Mouse (Mus musculus) intestine, postnatal 0 days (tissue): ENCODE measurements around the gene Traf3ip2. TPM values are rescaled to one million over a fixed set of nuclear protein-coding genes. Genes with fewer than 3 reads are reported as not detected.

ENCODE experiments used
- ATAC-seq: fragments of 200-750 bp; cut with Nextera tagmentation; 2 replicates; pipeline ENCODE4 v1.8.0; 2017; ENCODE audit warnings: mild to moderate bottlenecking, moderate TSS enrichment, moderate library complexity
- H3K27ac ChIP-seq: fragments of 300-500 bp; sonication (generic); 2 replicates; pipeline ENCODE4 v1.5.1; 2014; ENCODE audit warnings: mild to moderate bottlenecking, low read depth, low read length, moderate library complexity
- H3K27me3 ChIP-seq: fragments of 300-500 bp; sonication (generic); replicated peaks from 2 replicates; pipeline ENCODE4 v1.6.1; 2014; ENCODE audit warnings: low read length, mixed read lengths; ENCODE audit not compliant: control insufficient read depth, insufficient read depth
- H3K36me3 ChIP-seq: fragments of 300-500 bp; sonication (generic); 2 replicates; pipeline ENCODE4 v1.6.1; 2014; ENCODE audit warnings: mild to moderate bottlenecking, moderate library complexity; ENCODE audit not compliant: control insufficient read depth, insufficient read depth
- H3K4me1 ChIP-seq: fragments of 300-500 bp; sonication (generic); replicated peaks from 2 replicates; pipeline ENCODE4 v1.6.1; 2014; ENCODE audit warnings: antibody characterized with exemption, low read length, mixed read lengths; ENCODE audit not compliant: control insufficient read depth, insufficient read depth
- H3K4me2 ChIP-seq: fragments of 300-500 bp; sonication (generic); replicated peaks from 2 replicates; pipeline ENCODE4 v1.6.1; 2014; ENCODE audit warnings: low read depth, mild to moderate bottlenecking, moderate library complexity
- H3K4me3 ChIP-seq: fragments of 300-500 bp; sonication (generic); 2 replicates; pipeline ENCODE4 v1.5.1; 2014; ENCODE audit warnings: low read depth, low read length
- H3K9ac ChIP-seq: fragments of 300-500 bp; sonication (generic); 2 replicates; pipeline ENCODE4 v1.6.1; 2014; ENCODE audit warnings: mild to moderate bottlenecking, low read depth, low read length
- H3K9me3 ChIP-seq: fragments of 300-500 bp; sonication (generic); 2 replicates; pipeline ENCODE4 v1.6.1; 2016; ENCODE audit warnings: mixed run types; ENCODE audit not compliant: control insufficient read depth
- CTCF ChIP-seq: sonication (generic); IDR thresholded peaks from 2 replicates; pipeline ENCODE4 v1.5.1; 2016; ENCODE audit warnings: low read depth, mild to moderate bottlenecking, control low read depth, antibody characterized with exemption, moderate library complexity
- WGBS: fragments of 180-500 bp; shearing (Covaris S2); extraction: QIAGEN DNeasy Blood & Tissue Kit; methylation state at CpG from one replicate; pipeline ENCODE4 v1.1.7; 2014; 5-methylcytosine and 5-hydroxymethylcytosine counted together
- polyA plus RNA-seq: library from polyadenylated mRNA; unstranded; fragments of >200 nt; fragmentation: Nextera tagmentation; extraction: Ambion mirVana; gene quantifications from 2 replicates; pipeline ENCODE4 v1.2.1, GENCODE M21; 2015

Gene Traf3ip2
- polyA plus RNA-seq, 1 experiment from 2014 or later: 25.3 TPM

DNA sequence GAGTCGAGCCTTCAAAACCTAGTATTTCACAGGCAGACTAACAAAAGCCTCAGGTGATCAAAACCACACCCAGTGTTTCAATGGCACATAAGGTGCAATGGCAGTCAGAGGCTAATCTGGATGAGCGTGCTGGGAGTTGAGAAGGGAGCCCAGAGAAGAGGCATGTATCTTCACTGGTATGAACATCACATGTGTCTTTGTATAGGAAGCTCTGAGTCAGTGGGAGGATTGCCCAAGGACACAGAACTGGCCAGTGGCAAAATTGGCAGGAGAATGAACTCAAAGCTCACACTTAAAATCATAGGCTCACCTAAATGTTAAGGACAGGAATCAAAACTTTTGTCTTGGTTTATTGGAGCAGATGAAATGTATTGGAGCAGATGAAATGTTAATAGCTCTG is 70.7 kb downstream of the Traf3ip2 start:
- Histone ChIP-seq H3K36me3 (no peaks in the 10 kb centered on the region; the same call in 1 of the 2 replicates), H3K9me3 (no peaks in the 10 kb centered on the region), H3K27me3 (no peaks in the 10 kb centered on the region), H3K9ac (no peak overlapping the region), H3K27ac (no peak overlapping the region), H3K4me3 (no peak overlapping the region), H3K4me1 (0 out of 2 replicates have a peak, but pooled peaks cover 4% of the 10 kb centered on the region), H3K4me2 (no peak overlapping the region)
- no peak for TF ChIP-seq CTCF
- WGBS: 73% methylated on average over 2 of the region's 2 CpGs
- no peak for ATAC-seq

GRCm38 (mm10) chr10:39686811-39687210 is 74.1 kb downstream of the Traf3ip2 start:
- H3K4me3 ChIP-seq: no peak overlapping the region
- H3K9ac ChIP-seq: no peak overlapping the region
- 100% methylated on average over 4 of the region's 4 CpGs for WGBS
- no peak overlapping the region for H3K4me2 ChIP-seq
- no peaks in the 10 kb centered on the region for H3K36me3 ChIP-seq
- no peak for TF ChIP-seq CTCF
- no peaks in the 10 kb centered on the region for H3K27me3 ChIP-seq
- no peak for ATAC-seq
- 0 out of 2 replicates have a peak, but pooled peaks cover 4% of the 10 kb centered on the region for H3K4me1 ChIP-seq
- no peaks in the 10 kb centered on the region for H3K9me3 ChIP-seq
- no peak overlapping the region for H3K27ac ChIP-seq

DNA sequence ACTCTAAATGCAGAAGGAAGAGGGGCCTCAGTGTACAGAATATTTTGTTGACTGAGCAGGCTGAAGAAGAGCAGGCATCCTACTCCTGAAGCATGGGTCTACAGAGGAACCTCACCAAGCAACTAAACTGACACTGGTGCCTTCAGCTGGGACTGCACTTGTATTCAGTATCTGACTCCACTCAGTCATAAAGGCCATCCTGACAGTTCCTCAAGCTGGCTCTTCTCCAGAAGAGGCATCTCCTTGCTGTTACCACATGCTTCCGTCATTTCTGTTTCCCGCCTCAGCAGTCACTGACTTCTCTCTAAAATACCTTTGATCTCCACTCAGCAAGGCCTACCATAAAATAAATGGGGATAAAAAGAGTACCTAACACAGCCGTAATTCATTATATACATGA is 75.1 kb downstream of the Traf3ip2 start:
- Histone ChIP-seq H3K36me3 (no peaks in the 10 kb centered on the region), H3K9me3 (no peaks in the 10 kb centered on the region), H3K4me1 (0 out of 2 replicates have a peak, but pooled peaks cover 4% of the 10 kb centered on the region), H3K27ac (no peak overlapping the region), H3K9ac (no peak overlapping the region), H3K4me3 (no peak overlapping the region), H3K27me3 (no peaks in the 10 kb centered on the region), H3K4me2 (no peak overlapping the region)
- no peak for ATAC-seq
- 56% methylated on average over 3 of the region's 3 CpGs for WGBS
- TF ChIP-seq CTCF: no peak

DNA sequence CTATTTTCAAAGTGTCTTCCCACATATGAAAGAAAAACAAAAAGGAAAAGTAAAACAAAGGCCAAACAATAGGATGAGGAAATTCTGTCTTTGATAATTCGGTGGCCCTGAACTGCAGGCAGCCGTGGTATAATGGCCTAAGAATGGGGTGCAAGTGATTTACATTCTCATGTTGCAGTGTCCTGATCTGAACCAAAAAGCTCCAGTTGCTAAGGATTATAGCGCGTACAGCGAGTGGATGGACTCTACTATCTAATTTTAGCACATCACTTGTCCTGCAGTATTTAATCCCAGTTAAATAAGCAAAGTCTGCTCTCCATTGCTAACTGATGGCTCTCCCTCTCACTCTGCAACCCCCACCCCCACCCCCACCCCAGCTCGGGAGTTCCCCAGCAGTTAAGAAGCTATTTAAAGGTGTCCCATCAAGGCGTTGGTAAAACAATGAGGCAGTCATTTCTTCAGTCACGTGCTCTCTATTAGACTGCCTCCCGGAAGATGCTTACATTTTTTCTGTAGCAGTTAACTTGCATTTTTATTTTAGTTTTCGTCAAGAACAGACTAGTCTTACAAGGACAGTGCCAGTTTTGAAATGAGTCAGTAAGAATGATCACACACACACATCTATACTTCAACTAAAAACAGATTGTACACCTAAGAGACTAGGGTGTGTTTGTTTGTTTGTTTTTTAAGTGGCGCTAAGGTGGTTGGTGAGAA is 78.8 kb downstream of the Traf3ip2 start:
- WGBS: 53% methylated on average over 11 of the region's 11 CpGs
- no peaks in the 10 kb centered on the region for H3K27me3 ChIP-seq
- no peak overlapping the region for H3K27ac ChIP-seq
- no peak overlapping the region for H3K4me3 ChIP-seq
- no peaks in the 10 kb centered on the region for H3K36me3 ChIP-seq
- no peak overlapping the region for H3K4me2 ChIP-seq
- no peaks in the 10 kb centered on the region for H3K4me1 ChIP-seq
- TF ChIP-seq CTCF: no peak
- no peaks in the 10 kb centered on the region for H3K9me3 ChIP-seq
- no peak overlapping the region for H3K9ac ChIP-seq
- ATAC-seq: no peak

- 60% methylated on average over 2 of the region's 2 CpGs for WGBS
- no peak overlapping the region for H3K4me2 ChIP-seq
Observed at GRCm38 (mm10) chr10:39692152-39692551, 79.4 kb downstream of the Traf3ip2 start.

More at GRCm38 (mm10) chr10:39692152-39692551, 79.4 kb downstream of the Traf3ip2 start:
- ATAC-seq: no peak
- TF ChIP-seq CTCF: no peak
- Histone ChIP-seq H3K9ac (no peak overlapping the region), H3K27ac (no peak overlapping the region), H3K4me1 (no peaks in the 10 kb centered on the region), H3K4me3 (no peak overlapping the region), H3K9me3 (no peaks in the 10 kb centered on the region), H3K27me3 (no peaks in the 10 kb centered on the region), H3K36me3 (no peaks in the 10 kb centered on the region)

Other genes starting within 250 kb of the Traf3ip2 start
- 13.3 and 13.5 TPM in 2 replicates for gene Fyn, start 244.1 kb upstream of the Traf3ip2 start, polyA plus RNA-seq
- gene Rev3l, start 119.2 kb downstream of the Traf3ip2 start, polyA plus RNA-seq: 7.0 TPM in 2 replicates